Mouse (Mus musculus) kidney, adult 2 months (tissue): ENCODE data around the gene Mns1.

Experiments
- CTCF ChIP-seq: fragments of 200-500 bp; conservative IDR thresholded peaks from 2 replicates; pipeline ENCODE4 v1.5.1; 2011; ENCODE audit warnings: low read depth, mild to moderate bottlenecking, control low read depth, low read length, moderate library complexity, mixed read lengths; ENCODE audit not compliant: insufficient read depth, insufficient read length
- POLR2A ChIP-seq: fragments of 200-500 bp; IDR thresholded peaks from one replicate; pipeline ENCODE4 v1.6.1; 2011; ENCODE audit warnings: low read depth, low read length, control low read depth

DNA sequence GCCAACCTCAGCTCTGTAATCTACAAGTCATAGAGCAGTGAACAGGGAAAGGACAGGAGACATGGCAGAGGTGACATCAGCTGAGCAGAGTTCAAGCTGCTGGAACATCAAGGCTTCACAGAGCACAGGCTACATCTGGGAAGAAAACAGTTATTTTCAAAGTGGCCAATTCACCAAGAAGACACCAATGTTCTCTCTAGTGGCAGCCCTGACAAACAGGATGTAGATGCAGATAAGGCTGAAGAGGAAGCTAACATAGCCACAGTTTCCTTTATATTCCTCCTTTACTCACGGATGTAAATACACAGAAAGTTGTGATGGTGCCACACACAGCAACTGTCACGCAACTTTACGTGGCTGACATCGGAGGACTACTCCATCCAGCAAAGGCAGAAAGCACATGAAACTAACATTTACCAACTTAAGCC is 28.0 kb downstream of the Mns1 start:
- TF ChIP-seq CTCF (no peak), POLR2A (no peak)
